Mouse (Mus musculus): ENCODE measurements around the gene Pitpnc1.

GRCm38 (mm10) chr11:107405606-107406333 is 64.7 kb downstream of the Pitpnc1 start:
- TF ChIP-seq CTCF (conservative IDR thresholded peaks at IDR 0.05; ENCODE audit: insufficient read depth, insufficient read length, low read depth, low read length) (no peak), POLR2A (IDR thresholded peaks at IDR 0.05; ENCODE audit: low read depth, low read length) (no peak)
